Mouse (Mus musculus) T-helper 2 cell (primary cell): Measurements from ENCODE around the gene Il31ra.

Experiments
- in situ Hi-C: fragments of 300-600 bp; cut with MboI, MseI; formaldehyde crosslinking; loops from one replicate; pipeline ENCODE4 v1.15.1; 2025; ENCODE audit warnings: high pct_unique_total_duplicates

Il31ra gene

DNA sequence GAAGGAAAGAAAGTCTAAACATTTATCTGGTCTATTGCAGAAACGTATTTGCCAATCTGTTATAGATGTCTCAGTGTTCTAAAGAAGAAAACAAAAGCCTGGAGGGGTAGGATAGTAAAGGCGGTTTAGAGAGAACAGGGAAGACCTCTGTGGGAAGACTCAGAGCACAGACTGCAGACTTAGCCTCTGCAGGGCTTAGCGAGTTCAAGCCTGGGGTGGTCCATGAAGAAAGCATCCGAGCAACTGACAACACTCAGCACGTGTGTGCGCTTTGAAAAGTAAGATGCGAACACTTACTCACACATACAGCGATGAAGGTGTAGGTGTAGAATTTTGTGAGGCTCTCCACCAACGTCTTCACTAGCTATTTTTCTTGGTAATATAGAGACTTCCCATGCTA lies 123.0 kb downstream of the Il31ra start:
- in situ Hi-C loops, result no loop called here
